Mouse (Mus musculus) neural tube, embryonic 11.5 days (tissue): ENCODE data around the gene Atp11a. TPM values are rescaled to one million over a fixed set of nuclear protein-coding genes. Genes with fewer than 3 reads are reported as not detected.

ENCODE experiments used
- ATAC-seq: fragments of 200-750 bp; cut with Nextera tagmentation; 2 replicates; pipeline ENCODE4 v1.8.0; 2017; ENCODE audit warnings: moderate number of reproducible peaks, mild to moderate bottlenecking, moderate TSS enrichment, moderate library complexity; ENCODE audit not compliant: insufficient read depth, low FRiP score, low TSS enrichment
- DNase-seq: peaks from one replicate; pipeline ENCODE4 v3.0.0-alpha.2; 2015; ENCODE audit warnings: low spot score
- H3K27ac ChIP-seq: fragments of 300-500 bp; sonication (generic); 2 replicates; pipeline ENCODE4 v1.5.1; 2014; ENCODE audit warnings: low read depth, mild to moderate bottlenecking, low read length
- H3K27me3 ChIP-seq: fragments of 300-500 bp; sonication (generic); 2 replicates; pipeline ENCODE4 v1.6.1; 2014; ENCODE audit warnings: mild to moderate bottlenecking, low read length, mixed read lengths; ENCODE audit not compliant: control insufficient read depth, insufficient read depth
- H3K36me3 ChIP-seq: fragments of 300-500 bp; sonication (generic); 2 replicates; pipeline ENCODE4 v1.6.1; 2014; ENCODE audit warnings: mild to moderate bottlenecking, low read length, moderate library complexity, mixed read lengths; ENCODE audit not compliant: control insufficient read depth, insufficient read depth
- H3K4me1 ChIP-seq: fragments of 300-500 bp; sonication (generic); 2 replicates; pipeline ENCODE4 v1.6.1; 2014; ENCODE audit warnings: low read length, mixed read lengths; ENCODE audit not compliant: control insufficient read depth, insufficient read depth
- H3K4me2 ChIP-seq: fragments of 300-500 bp; sonication (generic); 2 replicates; pipeline ENCODE4 v1.6.1; 2014; ENCODE audit warnings: low read depth, mild to moderate bottlenecking, moderate library complexity
- H3K4me3 ChIP-seq: fragments of 300-500 bp; sonication (generic); 2 replicates; pipeline ENCODE4 v1.5.1; 2014; ENCODE audit warnings: low read depth, low read length
- H3K9ac ChIP-seq: fragments of 300-500 bp; sonication (generic); 2 replicates; pipeline ENCODE4 v1.6.1; 2014; ENCODE audit warnings: mild to moderate bottlenecking, low read length
- H3K9me3 ChIP-seq: fragments of 300-500 bp; sonication (generic); 2 replicates; pipeline ENCODE4 v1.6.1; 2016; ENCODE audit warnings: low read length; ENCODE audit not compliant: control insufficient read depth
- WGBS: fragments of 180-500 bp; shearing (Covaris S2); extraction: QIAGEN DNeasy Blood & Tissue Kit; methylation state at CpG from one replicate; pipeline ENCODE4 v1.1.7; 2014; 5-methylcytosine and 5-hydroxymethylcytosine counted together
- polyA plus RNA-seq: library from polyadenylated mRNA; unstranded; fragments of >200 nt; fragmentation: Nextera tagmentation; extraction: Ambion mirVana; gene quantifications from 2 replicates; pipeline ENCODE4 v1.2.1, GENCODE M21; 2014

Atp11a gene
- polyA plus RNA-seq, 1 experiment from 2014 or later, result 13.0 TPM

DNA sequence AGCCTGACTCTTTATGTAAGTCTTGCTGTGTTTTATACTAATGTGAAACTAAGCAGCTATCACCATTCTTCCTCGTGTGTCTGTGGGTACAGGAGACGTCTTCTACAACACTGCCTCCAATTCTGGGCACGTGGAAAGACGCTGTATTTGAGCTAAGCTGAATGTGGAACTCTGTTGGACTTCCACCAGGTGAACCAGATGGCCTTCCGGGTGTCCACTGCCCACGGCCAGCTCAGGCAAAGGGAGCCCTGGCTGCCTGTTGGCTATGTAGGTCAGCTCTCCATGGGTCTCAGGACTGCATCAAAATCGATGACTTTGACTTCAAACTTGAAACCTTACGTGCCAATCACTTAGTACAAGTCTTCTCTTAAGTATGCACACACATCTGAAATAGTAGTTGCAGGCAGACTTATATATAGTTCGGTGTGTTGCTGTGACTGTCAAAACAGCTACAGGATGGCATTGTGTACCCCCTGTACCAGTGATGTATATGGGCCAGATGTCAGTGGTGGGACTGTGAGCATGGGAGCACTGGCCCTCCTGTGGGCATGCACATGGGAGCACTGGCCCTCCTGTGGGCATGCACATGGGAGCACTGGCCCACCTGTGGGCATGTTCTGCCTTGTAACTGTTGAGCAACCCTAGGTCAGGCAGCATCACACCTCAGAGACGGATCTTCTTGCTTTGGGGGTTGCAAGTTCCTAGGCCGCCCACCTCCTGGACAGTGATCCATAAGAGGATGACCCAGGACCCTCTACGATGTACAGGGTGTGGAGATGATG is 137.2 kb downstream of the Atp11a start:
- DNase-seq (no peak), ATAC-seq (no peak)
- Histone ChIP-seq H3K9me3 (no peaks in the 10 kb centered on the region), H3K27ac (no peak overlapping the region), H3K36me3 (no peaks in the 10 kb centered on the region), H3K4me2 (no peak overlapping the region), H3K4me1 (no peaks in the 10 kb centered on the region), H3K4me3 (no peak overlapping the region), H3K9ac (no peak overlapping the region), H3K27me3 (no peaks in the 10 kb centered on the region)
- WGBS, result 86% methylated on average over 12 of the region's 12 CpGs

DNA sequence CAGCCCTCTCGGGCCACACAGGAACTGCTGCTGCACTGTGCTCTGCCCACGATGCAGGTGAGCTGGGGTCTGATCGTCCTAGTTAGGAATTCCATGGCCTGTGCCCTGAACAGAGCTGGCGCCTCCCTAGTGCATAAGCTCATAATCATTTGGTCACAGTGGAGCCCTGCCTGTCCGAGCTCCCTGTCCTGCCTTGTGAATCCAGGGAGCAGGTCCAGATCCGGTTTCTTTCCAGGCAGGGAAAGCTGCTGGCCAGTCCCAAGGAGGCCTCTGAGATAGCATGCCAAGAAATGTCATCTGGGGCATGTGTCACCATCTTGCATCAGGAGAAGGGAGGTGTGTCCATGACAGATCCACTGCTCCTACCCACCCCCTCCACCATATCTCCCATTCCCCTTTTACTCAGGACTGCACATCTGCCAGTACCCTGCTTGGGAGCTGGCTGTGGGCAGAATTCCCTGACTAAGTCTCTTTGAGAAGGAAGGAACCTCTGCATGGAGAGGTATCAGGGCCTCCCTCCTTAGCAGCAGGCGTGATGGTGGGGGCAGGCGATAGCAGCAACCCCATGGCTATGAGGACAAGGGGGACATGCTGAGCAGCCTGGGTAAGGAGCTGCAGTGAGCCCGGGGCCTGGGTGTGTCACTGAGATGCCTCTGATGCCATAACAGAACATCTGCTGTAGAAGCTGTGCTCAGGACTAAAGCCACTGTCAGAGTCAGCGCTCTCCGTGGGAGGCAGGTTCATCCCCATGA is 138.1 kb downstream of the Atp11a start:
- H3K9ac ChIP-seq, result no peak overlapping the region

DNA sequence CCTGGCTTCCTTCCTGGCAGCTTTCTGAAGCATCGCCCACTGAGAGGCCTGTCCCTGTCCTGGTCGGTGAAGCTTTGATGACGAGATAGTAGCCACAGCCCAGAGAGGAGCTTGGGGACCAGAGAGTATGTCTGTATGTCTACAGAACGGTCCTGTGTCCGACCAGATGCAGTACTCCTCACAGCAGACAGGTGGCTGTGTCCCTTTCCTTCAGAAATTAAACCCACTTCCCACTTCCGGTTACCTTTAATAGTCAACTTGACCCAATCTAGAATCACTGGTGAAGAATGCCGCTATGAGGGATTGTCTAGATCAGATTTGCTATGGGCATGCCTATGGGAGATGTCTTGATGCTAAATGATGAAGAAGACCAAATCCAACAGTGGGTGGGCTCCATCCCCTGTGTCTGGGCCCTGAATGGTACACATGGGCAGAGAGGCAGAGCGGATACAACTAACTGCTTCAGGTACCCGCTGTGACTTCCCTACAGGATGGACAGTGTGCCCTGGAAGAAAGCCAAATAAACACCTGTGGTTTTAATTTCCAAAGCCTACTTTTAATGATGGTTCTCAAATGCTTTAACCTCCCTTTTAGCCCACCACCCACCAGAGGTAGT is 138.8 kb downstream of the Atp11a start:
- Histone ChIP-seq H3K4me1 (no peaks in the 10 kb centered on the region), H3K4me3 (no peak overlapping the region), H3K27me3 (no peaks in the 10 kb centered on the region), H3K36me3 (no peaks in the 10 kb centered on the region), H3K27ac (no peak overlapping the region), H3K9ac (no peak overlapping the region), H3K4me2 (no peak overlapping the region), H3K9me3 (no peaks in the 10 kb centered on the region)
- 70% methylated on average over 9 of the region's 9 CpGs for WGBS
- no peak for DNase-seq
- no peak for ATAC-seq

More for the DNA sequence above, 138.1 kb downstream of the Atp11a start:
- Histone ChIP-seq H3K27me3 (no peaks in the 10 kb centered on the region), H3K4me1 (no peaks in the 10 kb centered on the region), H3K27ac (no peak overlapping the region), H3K9me3 (no peaks in the 10 kb centered on the region), H3K4me2 (no peak overlapping the region), H3K4me3 (no peak overlapping the region), H3K36me3 (no peaks in the 10 kb centered on the region)
- ATAC-seq (no peak), DNase-seq (no peak)
- WGBS, result 85% methylated on average over 11 of the region's 11 CpGs

DNA sequence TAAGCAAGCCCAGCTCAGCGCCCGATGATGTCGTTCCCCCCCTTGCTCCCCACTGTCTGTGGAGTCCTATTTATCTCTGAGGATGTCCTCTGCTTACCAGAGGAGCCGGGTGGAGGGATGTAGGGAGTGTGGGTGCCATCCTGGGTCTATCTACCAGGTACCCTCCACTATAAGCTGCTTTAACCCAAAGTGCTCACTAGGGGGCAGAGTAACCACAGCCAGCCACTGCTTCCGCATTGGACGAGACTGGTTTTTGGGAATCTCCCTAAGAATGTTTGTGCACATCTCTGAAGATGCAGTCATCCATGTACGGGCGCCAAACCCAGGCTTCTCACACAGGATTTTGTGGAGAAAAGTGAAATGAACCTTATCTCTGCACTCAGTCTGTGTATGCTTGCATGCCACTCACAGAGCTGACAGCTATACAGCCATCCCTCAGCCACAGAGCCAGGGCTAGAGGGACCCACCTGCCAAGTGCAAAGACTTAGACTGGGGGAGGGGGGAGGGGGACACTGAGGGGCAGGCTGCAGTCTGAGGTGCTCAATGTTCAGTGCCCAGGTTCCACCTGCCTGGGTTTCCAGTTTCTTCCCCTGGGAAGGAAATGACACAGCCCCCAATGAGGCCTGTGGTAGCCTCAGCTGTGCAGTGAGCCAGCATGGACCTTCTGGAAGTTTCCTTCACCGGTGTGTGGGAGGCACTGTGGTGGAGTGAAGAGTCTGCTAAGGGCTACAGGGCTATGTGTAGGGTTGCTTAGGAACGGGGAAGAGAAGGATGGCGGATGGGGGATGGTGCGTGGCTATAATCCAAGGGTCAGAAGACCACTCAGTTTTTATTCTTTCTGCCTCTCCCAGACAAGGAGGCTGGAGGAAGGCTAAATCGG is 139.9 kb downstream of the Atp11a start:
- Histone ChIP-seq H3K27ac (no peak overlapping the region), H3K4me2 (no peak overlapping the region), H3K36me3 (no peaks in the 10 kb centered on the region), H3K4me1 (no peaks in the 10 kb centered on the region), H3K9ac (no peak overlapping the region), H3K4me3 (no peak overlapping the region), H3K9me3 (no peaks in the 10 kb centered on the region), H3K27me3 (no peaks in the 10 kb centered on the region)
- ATAC-seq (no peak), DNase-seq (peak; percentile 60)
- WGBS, result 56% methylated on average over 13 of the region's 13 CpGs

DNA sequence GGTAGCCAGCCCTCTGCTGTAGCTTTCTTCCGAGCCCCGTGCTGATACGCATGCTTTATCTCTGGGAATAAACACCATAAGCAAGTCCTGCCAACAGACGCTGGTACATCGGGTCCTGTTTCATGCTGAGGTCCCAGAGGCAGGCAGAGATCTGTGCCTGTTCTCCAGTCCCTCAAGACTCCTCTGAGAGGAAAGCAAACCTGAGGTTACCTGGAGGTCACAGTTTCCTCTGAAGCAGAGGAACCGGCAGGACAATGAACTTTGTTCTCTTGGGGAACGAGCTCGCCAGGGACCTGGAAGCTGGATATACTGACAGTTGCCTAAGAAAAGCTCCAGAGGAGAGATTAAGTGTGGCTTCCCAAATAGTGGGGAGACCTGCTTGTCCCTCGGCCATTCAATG is 141.0 kb downstream of the Atp11a start:
- Histone ChIP-seq H3K27me3 (no peaks in the 10 kb centered on the region), H3K4me2 (no peak overlapping the region), H3K9me3 (no peaks in the 10 kb centered on the region), H3K4me1 (no peaks in the 10 kb centered on the region), H3K9ac (no peak overlapping the region), H3K4me3 (no peak overlapping the region), H3K27ac (no peak overlapping the region), H3K36me3 (no peaks in the 10 kb centered on the region)
- 68% methylated on average over 9 of the region's 9 CpGs for WGBS
- ATAC-seq (no peak), DNase-seq (no peak)

DNA sequence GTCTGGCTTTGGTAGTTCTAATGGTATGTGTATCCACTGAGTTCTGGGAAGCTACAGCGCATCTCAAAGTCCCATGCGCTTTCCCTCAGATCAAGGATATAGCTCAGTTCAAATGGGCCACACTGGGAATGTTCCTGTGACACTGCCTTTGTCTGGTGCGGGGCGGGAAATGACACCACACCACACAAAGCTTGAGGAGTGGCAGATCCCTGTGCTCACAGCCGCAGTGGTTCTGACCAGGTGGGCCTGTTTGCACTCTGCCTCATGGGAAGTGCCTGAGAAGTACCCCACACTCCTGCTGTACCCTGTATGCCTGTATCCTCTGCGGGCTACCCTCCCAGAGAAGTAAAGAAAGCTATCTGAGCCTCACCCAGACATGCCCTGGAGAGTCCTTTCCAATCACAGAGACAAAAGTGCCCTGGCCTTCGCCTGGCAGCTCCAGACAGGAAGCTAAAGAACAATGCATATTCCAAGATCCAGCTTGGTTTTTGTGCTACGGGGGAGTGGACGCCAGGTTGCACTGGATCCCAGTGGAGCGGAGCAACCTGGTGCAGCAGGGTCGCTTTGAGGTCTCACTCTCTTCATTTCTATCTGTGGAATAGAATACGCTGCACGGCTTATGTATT is 147.1 kb downstream of the Atp11a start:
- H3K9ac ChIP-seq, result no peak overlapping the region
- H3K27me3 ChIP-seq, result no peaks in the 10 kb centered on the region
- 90% methylated on average over 13 of the region's 13 CpGs for WGBS
- H3K27ac ChIP-seq, result no peak overlapping the region
- no peaks in the 10 kb centered on the region for H3K4me1 ChIP-seq
- H3K9me3 ChIP-seq, result no peaks in the 10 kb centered on the region
- no peak overlapping the region for H3K4me2 ChIP-seq
- ATAC-seq (no peak), DNase-seq (no peak)
- no peak overlapping the region for H3K4me3 ChIP-seq
- H3K36me3 ChIP-seq, result no peaks in the 10 kb centered on the region

DNA sequence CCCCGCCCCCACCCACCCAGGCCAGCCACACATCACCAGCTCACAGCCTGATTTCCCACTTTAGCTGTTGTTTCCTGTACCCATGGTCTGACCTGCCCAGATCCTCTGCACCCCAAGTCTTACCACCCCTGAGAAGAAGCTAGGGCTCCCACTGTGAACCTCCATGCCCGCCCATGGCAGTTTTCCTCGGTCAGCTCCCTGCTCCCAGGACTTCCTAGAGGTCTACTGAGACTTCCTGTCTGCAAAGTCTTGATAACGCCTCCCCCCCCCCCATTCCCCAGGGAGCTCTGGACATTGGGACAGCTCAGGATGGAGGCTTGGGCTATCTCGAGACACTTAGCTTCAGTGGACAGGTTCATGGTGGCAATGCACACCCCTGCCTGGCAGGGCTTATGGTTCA is 148.3 kb downstream of the Atp11a start:
- H3K27ac ChIP-seq, result no peak overlapping the region
- no peak for DNase-seq
- no peaks in the 10 kb centered on the region for H3K4me1 ChIP-seq
- H3K36me3 ChIP-seq, result no peaks in the 10 kb centered on the region
- H3K4me2 ChIP-seq, result no peak overlapping the region
- 86% methylated on average over 5 of the region's 5 CpGs for WGBS
- H3K4me3 ChIP-seq, result no peak overlapping the region
- H3K27me3 ChIP-seq, result no peaks in the 10 kb centered on the region
- ATAC-seq, result no peak
- no peak overlapping the region for H3K9ac ChIP-seq
- H3K9me3 ChIP-seq, result no peaks in the 10 kb centered on the region
